Mouse (Mus musculus) stomach, postnatal 0 days (tissue): ENCODE measurements around the gene Alas2.

Experiments used
- CTCF ChIP-seq: IDR thresholded peaks from 2 replicates; pipeline ENCODE4 v1.5.1; 2016; ENCODE audit warnings: antibody characterized with exemption, low read depth, mild to moderate bottlenecking, moderate library complexity
- EP300 ChIP-seq: optimal IDR thresholded peaks from 2 replicates; pipeline ENCODE3; 2016; ENCODE audit warnings: antibody characterized with exemption

- TF ChIP-seq EP300 (no peak), CTCF (no peak)
These were observed 17.6 kb downstream of the Alas2 start for GRCm38 (mm10) chrX:150564644-150565357.
